Mouse (Mus musculus) liver, embryonic 11.5 days (tissue): ENCODE results near the gene Il25. TPM values are rescaled to one million over a fixed set of nuclear protein-coding genes. Genes with fewer than 3 reads are reported as not detected.
"Not testable (repeated sequence)": the region's sequence is repeated elsewhere in the genome, so short reads cannot be mapped to it uniquely, and the experiment has no call there.

ENCODE experiments used
- ATAC-seq: fragments of 200-750 bp; cut with Nextera tagmentation; replicated peaks from 2 replicates; pipeline ENCODE4 v1.8.0; 2017; ENCODE audit warnings: moderate number of reproducible peaks, mild to moderate bottlenecking, moderate TSS enrichment, moderate library complexity; ENCODE audit not compliant: low FRiP score
- DNase-seq: peaks from one replicate; pipeline ENCODE4 v3.0.0-alpha.2; 2017; ENCODE audit warnings: low spot score
- H3K27ac ChIP-seq: fragments of 300-500 bp; sonication (generic); 2 replicates; pipeline ENCODE4 v1.5.1; 2014; ENCODE audit warnings: mild to moderate bottlenecking, low read depth, low read length, control low read depth
- H3K27me3 ChIP-seq: fragments of 300-500 bp; sonication (generic); replicated peaks from 2 replicates; pipeline ENCODE4 v1.6.1; 2014; ENCODE audit warnings: low read length, mixed read lengths; ENCODE audit not compliant: control insufficient read depth, insufficient read depth
- H3K36me3 ChIP-seq: fragments of 300-500 bp; sonication (generic); 2 replicates; pipeline ENCODE4 v1.6.1; 2014; ENCODE audit warnings: mild to moderate bottlenecking, low read length, moderate library complexity, mixed read lengths; ENCODE audit not compliant: control insufficient read depth, insufficient read depth
- H3K4me1 ChIP-seq: fragments of 300-500 bp; sonication (generic); replicated peaks from 2 replicates; pipeline ENCODE4 v1.6.1; 2014; ENCODE audit warnings: low read length, mixed read lengths; ENCODE audit not compliant: control insufficient read depth, insufficient read depth
- H3K4me2 ChIP-seq: fragments of 300-500 bp; sonication (generic); 2 replicates; pipeline ENCODE4 v1.6.1; 2014; ENCODE audit warnings: mild to moderate bottlenecking, control low read depth, moderate library complexity
- H3K4me3 ChIP-seq: fragments of 300-500 bp; sonication (generic); 2 replicates; pipeline ENCODE4 v1.5.1; 2014; ENCODE audit warnings: low read depth, low read length, control low read depth
- H3K9ac ChIP-seq: fragments of 300-500 bp; sonication (generic); 2 replicates; pipeline ENCODE4 v1.6.1; 2014; ENCODE audit warnings: low read depth, low read length, control low read depth
- H3K9me3 ChIP-seq: fragments of 300-500 bp; sonication (generic); 2 replicates; pipeline ENCODE4 v1.6.1; 2016; ENCODE audit warnings: low read length, inconsistent platforms, mixed read lengths; ENCODE audit not compliant: control insufficient read depth
- WGBS: fragments of 180-500 bp; shearing (Covaris S2); extraction: QIAGEN DNeasy Blood & Tissue Kit; methylation state at CpG from one replicate; pipeline ENCODE4 v1.1.7; 2014; 5-methylcytosine and 5-hydroxymethylcytosine counted together
- polyA plus RNA-seq: library from polyadenylated mRNA; unstranded; fragments of >200 nt; fragmentation: Nextera tagmentation; extraction: Ambion mirVana; gene quantifications from 2 replicates; pipeline ENCODE4 v1.2.1, GENCODE M21; 2014

The Il25 gene
- polyA plus RNA-seq, 1 experiment from 2014 or later: not detected

DNA sequence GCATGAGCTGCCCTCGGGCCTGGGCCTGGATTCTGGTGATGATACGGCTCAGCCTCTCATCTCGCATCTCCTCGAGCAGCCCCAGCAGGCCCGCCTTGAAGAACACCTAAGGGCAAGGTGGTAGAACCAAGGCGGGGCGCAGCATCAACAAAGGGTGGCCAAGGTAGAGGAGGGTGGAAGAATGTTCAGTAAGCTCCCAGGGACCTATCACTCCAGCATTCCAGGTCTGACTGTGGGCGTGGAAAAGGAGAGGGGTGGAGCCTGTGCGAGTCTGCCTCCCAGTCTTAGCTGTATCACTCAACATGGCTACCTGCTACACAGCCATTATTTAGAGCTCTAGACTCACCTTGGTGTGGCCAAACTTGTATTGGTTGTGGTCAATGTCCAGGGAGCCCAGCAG lies 24.0 kb downstream of the Il25 start:
- Histone ChIP-seq H3K4me2 (no peak overlapping the region), H3K4me3 (no peak overlapping the region), H3K27ac (no peak overlapping the region), H3K27me3 (peaks cover 3% of the 10 kb centered on the region; the same call in 1 of the 2 replicates), H3K36me3 (no peaks in the 10 kb centered on the region), H3K9ac (no peak overlapping the region), H3K4me1 (no peaks in the 10 kb centered on the region), H3K9me3 (no peaks in the 10 kb centered on the region)
- ATAC-seq (no peak), DNase-seq (no peak)
- 85% methylated on average over 9 of the region's 9 CpGs for WGBS

DNA sequence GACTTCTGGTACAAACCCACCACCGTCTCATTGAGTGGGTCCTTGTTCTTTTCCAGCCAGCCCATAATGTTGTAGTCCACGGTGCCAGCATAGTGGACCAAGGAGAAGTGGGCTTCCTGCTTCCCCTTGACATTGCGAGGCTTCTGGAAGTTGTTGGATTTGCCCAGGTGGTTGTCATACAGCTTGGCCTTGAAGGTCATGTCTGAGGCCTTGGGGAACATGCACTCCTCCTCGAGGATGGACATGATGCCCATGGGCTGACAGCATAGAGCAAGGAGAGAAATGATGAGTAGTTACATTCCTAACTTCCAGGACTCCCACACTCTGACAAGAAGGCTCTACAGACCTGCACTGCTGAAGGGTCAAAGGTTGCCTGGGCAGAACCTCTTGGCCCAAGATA lies 26.0 kb downstream of the Il25 start:
- no peak overlapping the region for H3K4me2 ChIP-seq
- no peak for DNase-seq
- no peak overlapping the region for H3K4me3 ChIP-seq
- H3K4me1 ChIP-seq: no peaks in the 10 kb centered on the region
- no peaks in the 10 kb centered on the region for H3K36me3 ChIP-seq
- ATAC-seq: no peak
- H3K9me3 ChIP-seq: no peaks in the 10 kb centered on the region
- H3K27me3 ChIP-seq: no peaks in the 10 kb centered on the region
- WGBS: 72% methylated on average over 4 of the region's 4 CpGs
- no peak overlapping the region for H3K27ac ChIP-seq
- no peak overlapping the region for H3K9ac ChIP-seq

DNA sequence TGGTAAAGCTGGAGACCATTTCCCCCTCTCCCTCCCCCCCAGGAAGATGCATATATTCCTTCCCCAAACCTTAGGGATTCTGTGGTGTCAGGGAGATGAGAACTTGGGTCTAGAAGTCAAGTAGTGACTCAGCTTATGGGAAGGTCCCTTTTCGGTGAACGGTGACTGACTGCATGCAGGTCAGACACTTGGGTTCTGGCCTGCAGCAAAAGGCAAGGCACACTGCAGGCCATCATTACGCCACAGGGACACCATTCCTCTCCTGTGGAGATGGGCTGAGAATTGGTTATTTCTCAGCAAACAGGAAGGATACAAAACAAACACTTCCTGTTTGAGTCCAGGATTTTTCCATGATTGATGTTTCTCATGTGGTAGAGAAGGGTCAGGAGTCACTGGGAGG lies 26.7 kb downstream of the Il25 start:
- ATAC-seq (no peak), DNase-seq (no peak)
- H3K27me3 ChIP-seq: no peaks in the 10 kb centered on the region
- no peaks in the 10 kb centered on the region for H3K9me3 ChIP-seq
- no peaks in the 10 kb centered on the region for H3K4me1 ChIP-seq
- WGBS: 82% methylated on average over 3 of the region's 3 CpGs
- no peak overlapping the region for H3K27ac ChIP-seq
- no peaks in the 10 kb centered on the region for H3K36me3 ChIP-seq
- no peak overlapping the region for H3K4me2 ChIP-seq
- no peak overlapping the region for H3K4me3 ChIP-seq
- no peak overlapping the region for H3K9ac ChIP-seq

DNA sequence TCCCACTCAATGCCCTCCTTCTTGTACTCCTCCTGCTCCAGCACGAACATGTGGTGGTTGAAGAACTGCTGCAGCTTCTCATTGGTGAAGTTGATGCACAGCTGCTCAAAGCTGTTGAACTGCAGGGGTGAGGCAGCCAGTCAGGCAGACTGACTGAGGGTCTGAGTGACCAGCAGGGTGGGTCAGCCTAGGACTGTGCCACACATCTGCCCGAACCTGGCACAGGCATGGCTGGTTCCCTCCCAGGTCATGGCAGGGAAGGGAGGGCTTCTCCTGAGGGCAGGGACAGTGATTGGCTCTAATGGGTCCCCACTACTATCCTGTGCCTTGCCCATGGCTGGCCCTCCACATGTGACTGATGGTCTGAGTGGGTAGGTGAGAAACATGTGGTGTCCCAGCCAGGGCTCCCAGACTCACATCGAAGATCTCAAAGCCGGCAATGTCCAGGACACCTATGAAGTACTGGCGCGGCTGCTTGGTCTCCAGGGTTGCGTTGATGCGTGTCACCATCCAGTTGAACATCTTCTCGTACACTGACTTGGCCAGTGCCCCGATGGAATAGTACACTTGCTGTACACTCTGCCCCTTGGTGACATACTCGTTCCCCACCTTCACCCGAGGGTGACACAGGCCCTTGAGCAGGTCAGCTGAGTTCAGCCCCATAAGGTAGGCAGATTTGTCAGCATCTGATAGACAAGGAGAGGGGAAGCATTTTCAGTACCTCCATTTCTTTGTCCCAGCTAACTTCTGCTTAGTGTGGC lies 27.5 kb downstream of the Il25 start:
- not testable (repeated sequence) for H3K27me3 ChIP-seq, H3K36me3 ChIP-seq, DNase-seq, H3K27ac ChIP-seq, H3K4me2 ChIP-seq, H3K9ac ChIP-seq, H3K4me1 ChIP-seq, H3K4me3 ChIP-seq, H3K9me3 ChIP-seq, ATAC-seq
- WGBS: 86% methylated on average over 12 of the region's 12 CpGs

DNA sequence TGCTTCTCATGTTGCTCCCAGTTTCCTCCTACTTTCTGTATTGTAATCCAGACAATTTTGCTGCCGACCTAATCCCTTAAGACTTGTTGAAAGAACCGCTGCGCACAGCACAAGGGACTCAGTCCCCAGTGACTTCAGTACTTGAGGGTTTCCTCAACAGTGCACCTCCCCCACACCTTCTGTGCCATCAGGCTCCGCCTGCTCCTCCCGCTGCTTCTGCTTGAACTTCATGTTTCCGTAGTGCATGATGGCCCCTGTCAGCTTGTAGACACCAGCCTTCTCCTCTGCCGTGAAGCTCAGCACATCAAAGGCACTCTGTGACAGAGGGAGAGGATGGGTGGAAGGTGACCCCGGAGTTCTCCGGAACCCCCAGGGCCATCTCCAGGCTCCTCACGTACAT lies 28.3 kb downstream of the Il25 start:
- no peaks in the 10 kb centered on the region for H3K9me3 ChIP-seq
- no peak overlapping the region for H3K4me2 ChIP-seq
- H3K36me3 ChIP-seq: no peaks in the 10 kb centered on the region
- ATAC-seq (no peak), DNase-seq (no peak)
- H3K9ac ChIP-seq: no peak overlapping the region
- no peak overlapping the region for H3K4me3 ChIP-seq
- no peak overlapping the region for H3K27ac ChIP-seq
- H3K27me3 ChIP-seq: no peaks in the 10 kb centered on the region
- 58% methylated on average over 10 of the region's 10 CpGs for WGBS
- no peaks in the 10 kb centered on the region for H3K4me1 ChIP-seq

DNA sequence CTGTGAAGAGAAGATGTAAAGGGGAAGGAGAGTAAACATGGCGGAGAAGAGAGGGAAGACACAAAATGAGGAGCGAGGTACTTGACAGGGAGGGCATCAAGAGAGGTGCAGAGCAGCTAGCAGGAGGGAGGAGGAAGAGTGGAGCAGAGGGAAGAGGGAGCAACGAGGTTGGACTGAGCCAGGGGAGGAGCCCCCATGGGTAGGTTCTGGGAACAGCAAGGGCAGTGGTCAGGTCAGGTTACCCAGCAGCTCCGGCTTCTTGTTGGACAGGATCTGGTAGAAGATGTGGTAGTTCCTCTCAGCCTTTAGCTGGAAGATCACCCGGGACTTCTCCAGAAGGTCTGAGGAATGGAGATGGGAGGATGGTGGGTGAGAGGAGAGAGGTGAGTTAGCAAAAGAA lies 29.0 kb downstream of the Il25 start:
- Histone ChIP-seq H3K9me3 (no peaks in the 10 kb centered on the region), H3K27me3 (no peaks in the 10 kb centered on the region), H3K4me3 (no peak overlapping the region), H3K4me1 (no peaks in the 10 kb centered on the region), H3K9ac (no peak overlapping the region), H3K36me3 (no peaks in the 10 kb centered on the region), H3K4me2 (no peak overlapping the region), H3K27ac (no peak overlapping the region)
- DNase-seq (no peak), ATAC-seq (no peak)
- WGBS: 70% methylated on average over 5 of the region's 5 CpGs

DNA sequence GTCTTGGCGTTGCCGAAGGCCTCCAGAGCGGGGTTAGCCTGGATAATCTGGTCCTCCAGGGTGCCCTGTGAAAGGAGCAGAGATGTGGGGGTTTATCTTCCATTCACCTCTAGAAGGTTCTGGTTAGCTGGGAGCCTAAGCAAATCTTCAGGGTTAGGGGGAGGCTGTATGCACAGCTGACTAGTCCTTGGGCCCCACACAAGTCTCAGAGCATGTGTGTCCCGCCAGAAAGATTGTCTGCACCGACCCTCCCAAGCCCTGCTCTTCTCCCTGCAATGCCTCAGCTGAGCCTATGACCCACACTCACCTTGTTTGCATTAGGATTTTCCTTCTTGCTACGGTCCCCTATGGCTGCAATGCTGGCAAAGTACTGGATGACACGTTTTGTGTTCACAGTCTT lies 30.2 kb downstream of the Il25 start:
- 83% methylated on average over 7 of the region's 7 CpGs for WGBS
- ATAC-seq: no peak

DNA sequence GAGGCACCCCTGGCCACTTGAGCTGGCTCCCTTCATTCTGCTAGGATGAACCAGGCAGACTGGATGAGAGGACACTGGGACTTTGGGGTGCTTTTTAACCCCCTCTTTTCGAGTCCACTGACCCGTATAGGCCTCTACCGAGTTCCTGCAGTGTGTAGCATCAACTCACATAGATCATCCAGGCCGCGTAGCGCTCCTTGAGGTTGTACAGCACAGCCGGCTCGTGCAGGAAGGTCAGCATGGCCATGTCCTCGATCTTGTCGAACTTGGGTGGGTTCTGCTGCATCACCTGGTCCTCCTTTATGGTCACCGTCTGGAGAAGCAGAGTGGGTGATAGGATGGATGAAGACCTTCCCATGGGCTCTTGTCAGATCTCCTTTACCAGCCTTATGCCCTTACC lies 31.2 kb downstream of the Il25 start:
- no peaks in the 10 kb centered on the region for H3K4me1 ChIP-seq
- no peak overlapping the region for H3K4me2 ChIP-seq
- 87% methylated on average over 11 of the region's 11 CpGs for WGBS
- no peaks in the 10 kb centered on the region for H3K9me3 ChIP-seq
- DNase-seq: no peak
- H3K27me3 ChIP-seq: no peaks in the 10 kb centered on the region
- ATAC-seq: no peak
- H3K27ac ChIP-seq: no peak overlapping the region
- no peak overlapping the region for H3K4me3 ChIP-seq
- no peak overlapping the region for H3K9ac ChIP-seq
- H3K36me3 ChIP-seq: no peaks in the 10 kb centered on the region

More for the DNA sequence above, 30.2 kb downstream of the Il25 start:
- Histone ChIP-seq H3K9me3 (no peaks in the 10 kb centered on the region), H3K4me1 (no peaks in the 10 kb centered on the region), H3K9ac (no peak overlapping the region), H3K4me2 (no peak overlapping the region), H3K4me3 (no peak overlapping the region), H3K36me3 (no peaks in the 10 kb centered on the region), H3K27me3 (no peaks in the 10 kb centered on the region), H3K27ac (no peak overlapping the region)
- DNase-seq: no peak

DNA sequence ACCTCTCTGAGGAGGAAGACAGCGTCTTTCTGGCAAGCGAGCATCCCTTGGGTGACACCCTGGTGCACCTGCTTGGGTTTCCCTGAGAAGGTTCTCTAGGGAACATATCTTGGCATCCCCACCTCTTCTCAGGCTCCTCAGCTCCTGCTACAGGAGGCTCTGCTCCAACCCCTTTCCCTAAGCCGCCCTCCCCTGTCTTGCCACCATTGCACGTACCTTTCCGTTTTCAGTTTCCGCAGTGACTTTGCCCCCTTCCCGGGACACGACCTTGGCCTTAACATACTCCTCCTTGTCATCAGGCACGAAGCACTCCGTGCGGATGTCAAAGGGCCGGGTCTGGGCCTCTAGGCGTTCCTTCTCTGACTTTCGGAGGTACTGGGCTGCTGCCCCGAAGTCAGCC lies 32.5 kb downstream of the Il25 start:
- WGBS: 73% methylated on average over 15 of the region's 15 CpGs
- Histone ChIP-seq H3K27me3 (0 out of 2 replicates have a peak, but pooled peaks cover 2% of the 10 kb centered on the region), H3K9me3 (no peaks in the 10 kb centered on the region), H3K9ac (no peak overlapping the region), H3K27ac (no peak overlapping the region), H3K36me3 (no peaks in the 10 kb centered on the region), H3K4me1 (no peaks in the 10 kb centered on the region), H3K4me2 (no peak overlapping the region), H3K4me3 (no peak overlapping the region)
- ATAC-seq: no peak
- DNase-seq: no peak
